Mouse (Mus musculus): ENCODE measurements around the gene Rps6kb1. TPM values are rescaled to one million over a fixed set of nuclear protein-coding genes. Genes with fewer than 3 reads are reported as not detected.

Rps6kb1 gene
- total and polyA plus RNA-seq, 3 experiments, result 39.3 to 73.6 (median 49.4) TPM

GRCm38 (mm10) chr11:86568425-86568824, 23.8 kb upstream of the Rps6kb1 start:
- 0 out of 2 replicates have a peak, but pooled peaks have one; percentile 17 for TF ChIP-seq TCF12 (IDR thresholded peaks at IDR 0.05; ENCODE audit: low read depth, low read length)
- 0 out of 2 replicates have a peak, but pooled peaks have one; percentile 37 for TF ChIP-seq MAZ (IDR thresholded peaks at IDR 0.05; ENCODE audit: low read depth, low read length)
- 0 out of 2 replicates have a peak, but pooled peaks have one; percentile 15 for TF ChIP-seq ZNF384 (IDR thresholded peaks at IDR 0.05; ENCODE audit: low read depth, low read length)
- TF ChIP-seq CHD1 (IDR thresholded peaks at IDR 0.05; ENCODE audit: low read depth, low read length), result no peak
- peak; percentile 98 for TF ChIP-seq RAD21 (IDR thresholded peaks at IDR 0.05; ENCODE audit: low read depth, low read length)
- peak; percentile 99 for TF ChIP-seq SMC3 (IDR thresholded peaks at IDR 0.05; ENCODE audit: low read depth, low read length)
- TF ChIP-seq EP300 (IDR thresholded peaks at IDR 0.05; ENCODE audit: low read depth in 1 of 2, low read length in 2 of 2), result no peak
- peak; percentile 99 for TF ChIP-seq ZC3H11A (IDR thresholded peaks at IDR 0.05; ENCODE audit: low read depth, low read length)
- TF ChIP-seq POLR2AphosphoS2 (IDR thresholded peaks at IDR 0.05; ENCODE audit: low read length), result no peak
- TF ChIP-seq CTCF (IDR thresholded peaks at IDR 0.05 in 2 of 3, conservative IDR thresholded peaks at IDR 0.05 in 1 of 3; ENCODE audit: control insufficient read depth in 1 of 3, insufficient read depth in 1 of 3, low read depth in 2 of 3, low read length in 3 of 3, poor library complexity in 1 of 3, severe bottlenecking in 1 of 3), result peak; percentile 39 to 97 (median 48); a peak in 5 of 6 replicates
- peak; percentile 69 for TF ChIP-seq SIN3A (IDR thresholded peaks at IDR 0.05; ENCODE audit: low read length)
- TF ChIP-seq KAT2A (conservative IDR thresholded peaks at IDR 0.05; ENCODE audit: low read depth, low read length), result no peak
- TF ChIP-seq USF2 (IDR thresholded peaks at IDR 0.05; ENCODE audit: borderline replicate concordance in 1 of 2, insufficient read depth in 1 of 2, low read depth in 1 of 2, low read length in 2 of 2), result no peak
- 0 out of 2 replicates have a peak, but pooled peaks have one; percentile 11 for TF ChIP-seq BHLHE40 (IDR thresholded peaks at IDR 0.05; ENCODE audit: borderline replicate concordance, low read depth, low read length)
- TF ChIP-seq GABPA (IDR thresholded peaks at IDR 0.05; ENCODE audit: low read depth, low read length), result no peak

DNA sequence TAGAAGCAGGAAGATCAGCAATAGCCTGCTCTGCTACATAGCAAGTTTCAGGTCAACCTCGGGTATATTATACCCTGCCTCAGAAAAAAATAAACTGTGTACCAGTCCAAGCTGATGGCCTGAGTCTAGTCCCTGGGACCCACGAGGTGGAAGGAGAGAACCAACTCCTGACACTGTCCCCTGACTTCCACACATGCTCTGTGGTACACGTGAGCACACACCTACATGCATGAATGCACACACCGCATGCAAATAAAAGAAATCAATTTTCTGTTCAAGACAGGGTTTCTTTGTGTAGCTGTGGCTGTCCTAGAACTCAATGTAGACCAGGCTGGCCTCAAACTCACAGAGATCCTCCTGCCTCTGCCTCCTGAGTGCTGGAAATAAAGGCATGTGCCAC, 13.7 kb upstream of the Rps6kb1 start:
- H3K36me3 ChIP-seq (ENCODE audit: control insufficient read depth in 1 of 2, insufficient read depth in 2 of 2, low read length in 2 of 2), result peaks cover 0 to 8% of the 10 kb centered on the region in 2 experiments; a peak in 2 of 4 replicates
- TF ChIP-seq RCOR1 (IDR thresholded peaks at IDR 0.05; ENCODE audit: low read depth, low read length), result no peak
- no peak for TF ChIP-seq JUND (IDR thresholded peaks at IDR 0.05; ENCODE audit: low read depth, low read length)
- TF ChIP-seq ELF1 (IDR thresholded peaks at IDR 0.05; ENCODE audit: low read depth, low read length), result no peak
- no peak for TF ChIP-seq E2F4 (IDR thresholded peaks at IDR 0.05; ENCODE audit: borderline replicate concordance, low read depth, low read length)
- TF ChIP-seq USF2 (IDR thresholded peaks at IDR 0.05; ENCODE audit: borderline replicate concordance in 1 of 2, insufficient read depth in 1 of 2, low read depth in 1 of 2, low read length in 2 of 2), result no peak
- TF ChIP-seq GABPA (IDR thresholded peaks at IDR 0.05; ENCODE audit: low read depth, low read length), result no peak
- TF ChIP-seq ZC3H11A (IDR thresholded peaks at IDR 0.05; ENCODE audit: low read depth, low read length), result no peak
- no peak for TF ChIP-seq HCFC1 (IDR thresholded peaks at IDR 0.05; ENCODE audit: low read depth, low read length)
- no peak for TF ChIP-seq TBP (IDR thresholded peaks at IDR 0.05; ENCODE audit: low read depth, low read length)
- TF ChIP-seq ETS1 (IDR thresholded peaks at IDR 0.05; ENCODE audit: low read depth, low read length), result no peak
- no peak for TF ChIP-seq CTCF (IDR thresholded peaks at IDR 0.05 in 2 of 3, conservative IDR thresholded peaks at IDR 0.05 in 1 of 3; ENCODE audit: control insufficient read depth in 1 of 3, insufficient read depth in 1 of 3, low read depth in 2 of 3, low read length in 3 of 3, poor library complexity in 1 of 3, severe bottlenecking in 1 of 3)
- no peak for TF ChIP-seq ZNF384 (IDR thresholded peaks at IDR 0.05; ENCODE audit: low read depth, low read length)

More at GRCm38 (mm10) chr11:86568425-86568824, 23.8 kb upstream of the Rps6kb1 start:
- Histone ChIP-seq H3K9me3 (replicated peaks; ENCODE audit: insufficient read depth, low read length) (no peaks in the 10 kb centered on the region), H3K79me2 (ENCODE audit: control insufficient read depth, insufficient read depth, low read length, poor library complexity) (no peaks in the 10 kb centered on the region), H3K27ac (ENCODE audit: control insufficient read depth, low read depth, low read length) (no peak overlapping the region), H3K9ac (ENCODE audit: control insufficient read depth, low read depth, low read length, poor library complexity, severe bottlenecking) (no peak overlapping the region), H3K27me3 (ENCODE audit: control insufficient read depth in 1 of 2, insufficient read depth in 2 of 2, low read length in 2 of 2) (no peaks in the 10 kb centered on the region), H3K36me3 (ENCODE audit: control insufficient read depth in 1 of 2, insufficient read depth in 2 of 2, low read length in 2 of 2) (peaks cover 0 to 2% of the 10 kb centered on the region in 2 experiments; a peak in 1 of 4 replicates), H3K4me1 (ENCODE audit: control insufficient read depth in 1 of 2, insufficient read depth in 2 of 2, low read length in 2 of 2) (no peaks in the 10 kb centered on the region), H3K4me3 (ENCODE audit: control insufficient read depth in 1 of 2, insufficient read depth in 1 of 2, low read depth in 2 of 2, low read length in 2 of 2) (no peak overlapping the region)
- peak; percentile 77 for DNase-seq (ENCODE audit: low read depth, low spot score)

More for the DNA sequence above, 13.7 kb upstream of the Rps6kb1 start:
- H3K9ac ChIP-seq (ENCODE audit: control insufficient read depth, low read depth, low read length, poor library complexity, severe bottlenecking), result no peak overlapping the region
- H3K4me1 ChIP-seq (ENCODE audit: control insufficient read depth in 1 of 2, insufficient read depth in 2 of 2, low read length in 2 of 2), result no peaks in the 10 kb centered on the region
- no peaks in the 10 kb centered on the region for H3K79me2 ChIP-seq (ENCODE audit: control insufficient read depth, insufficient read depth, low read length, poor library complexity)
- no peaks in the 10 kb centered on the region for H3K27me3 ChIP-seq (ENCODE audit: control insufficient read depth in 1 of 2, insufficient read depth in 2 of 2, low read length in 2 of 2)
- no peak overlapping the region for H3K4me3 ChIP-seq (ENCODE audit: control insufficient read depth in 1 of 2, insufficient read depth in 1 of 2, low read depth in 2 of 2, low read length in 2 of 2)
- no peak overlapping the region for H3K27ac ChIP-seq (ENCODE audit: control insufficient read depth, low read depth, low read length)
- H3K9me3 ChIP-seq (replicated peaks; ENCODE audit: insufficient read depth, low read length), result no peaks in the 10 kb centered on the region
- DNase-seq (ENCODE audit: low read depth, low spot score), result no peak
